In the genomic region with DNA sequence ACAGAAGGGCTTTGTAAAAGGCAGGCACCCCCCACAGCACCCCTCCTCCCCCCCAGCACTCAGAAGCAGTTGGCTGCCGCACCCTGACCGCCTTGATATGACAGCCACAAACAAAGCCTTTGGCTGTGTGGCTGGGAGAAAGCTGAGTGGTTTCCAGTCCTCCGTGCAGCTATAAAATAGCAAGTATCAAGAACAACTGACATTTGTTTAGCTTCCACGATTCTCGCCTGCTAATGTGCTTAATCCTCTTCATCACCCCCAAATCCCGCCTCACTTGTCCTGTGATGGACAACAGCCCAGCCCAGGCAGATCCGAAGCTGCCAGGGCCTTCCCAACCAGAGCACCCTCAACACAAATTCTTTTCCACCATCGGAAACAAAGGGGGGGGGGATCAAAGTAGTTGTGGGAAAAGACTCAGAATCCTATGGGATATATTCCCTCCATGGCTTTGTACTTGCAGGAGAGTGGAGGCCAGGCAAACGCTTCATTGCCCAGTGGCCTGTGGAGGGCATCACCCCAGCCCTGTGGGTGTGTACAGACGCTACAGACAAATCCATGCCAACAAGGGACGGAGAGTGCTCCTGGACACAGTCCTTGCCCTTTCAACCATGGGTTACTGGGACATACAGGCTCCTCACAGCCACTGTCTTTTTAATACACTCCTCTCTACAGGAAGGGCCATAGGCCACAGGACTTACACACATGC, we compare ENCODE assay signal across 10 mouse cellular contexts. TPM values are rescaled to one million over a fixed set of nuclear protein-coding genes. Genes with fewer than 3 reads are reported as not detected.
DNase-seq lines count a peak whose midpoint lies in the region; ATAC-seq lines count a peak whose summit lies in the region.
"Had no signal": no experiment of that assay in that cellular context is flagged by ENCODE, and none has a peak within 500 bp of the region (broad histone marks: within the 10 kb centered on the region; RNA-seq: fewer than 3 reads in every experiment).

No protein-coding gene starts in this region.

- H3K27ac ChIP-seq in forebrain, embryonic 15.5 days (replicated peaks), result peak overlapping the region; percentile 56
- H3K27ac ChIP-seq: lung, embryonic 15.5 days had no signal

- no peak overlapping the region for H3K4me2 ChIP-seq in forebrain, embryonic 15.5 days (replicated peaks)
- H3K4me2 ChIP-seq: lung, embryonic 15.5 days had no signal

- no peak overlapping the region for H3K4me3 ChIP-seq in forebrain, embryonic 15.5 days
- H3K4me3 ChIP-seq: lung, embryonic 15.5 days had no signal

- H3K4me1 ChIP-seq in forebrain, embryonic 15.5 days, result peaks cover 21% of the 10 kb centered on the region

- H3K9ac ChIP-seq in forebrain, embryonic 15.5 days (replicated peaks), result no peak overlapping the region
- H3K9ac ChIP-seq: lung, embryonic 15.5 days had no signal

- peak; percentile 82 for ATAC-seq in forebrain, embryonic 15.5 days (replicated peaks)
- ATAC-seq in granulocyte monocyte progenitor cell, adult 5-6 weeks (replicated peaks; ENCODE audit: poor library complexity, severe bottlenecking), result no peak

- DNase-seq in layer of hippocampus, adult 8-10 months (ENCODE audit: low spot score in 2 of 2), result peak; percentile 13 to 16
- no peak for DNase-seq in layer of hippocampus, postnatal 25 days (ENCODE audit: extremely low spot score in 1 of 2, low spot score in 1 of 2)
- peak; percentile 42 for DNase-seq in liver
- peak; percentile 26 for DNase-seq in retina, embryonic 14.5 days (ENCODE audit: low spot score)
- no peak for DNase-seq in adrenal gland, adult (ENCODE audit: inconsistent age in 2 of 2, low spot score in 1 of 2)
- no peak for DNase-seq in heart, postnatal 10 days
- DNase-seq: cerebellum, adult 11 months had no signal

- no peaks in the 10 kb centered on the region for H3K27me3 ChIP-seq in forebrain, embryonic 15.5 days
- H3K27me3 ChIP-seq: lung, embryonic 15.5 days had no signal

- H3K9me3 ChIP-seq in forebrain, embryonic 15.5 days, result no peaks in the 10 kb centered on the region
- H3K9me3 ChIP-seq: lung, embryonic 15.5 days had no signal

- no peaks in the 10 kb centered on the region for H3K36me3 ChIP-seq in forebrain, embryonic 15.5 days
- H3K36me3 ChIP-seq: lung, embryonic 15.5 days had no signal

- 13% methylated on average over 11 of the region's 11 CpGs for WGBS in forebrain, embryonic 15.5 days

- intact Hi-C loops in heart, postnatal 10 days (cut with DNase I), result no loop called here

RNA-seq across cellular contexts. Expression of a gene that starts 47.3 kb away (rescaled TPM):
- total RNA-seq in layer of hippocampus, adult 8-10 months (2022), result 1 to 10 TPM in 2 of 4 experiments, under 1 TPM in 2; 0.45 to 1.6 (median 0.90) TPM
- under 1 TPM; 0.47 to 0.49 TPM for total RNA-seq in layer of hippocampus, postnatal 25 days (2021)
- 4.3 and 4.4 TPM in 2 replicates for polyA plus RNA-seq in forebrain, embryonic 15.5 days (2015; fragmentation: Nextera tagmentation; extraction: Ambion mirVana)
- total RNA-seq in heart, postnatal 10 days (2021), result 1 to 10 TPM in 1 of 2 experiments, under 1 TPM in 1; 0.93 to 1.4 TPM
- 0.52 TPM in 1 of 2 replicates, not detected in the other for total RNA-seq in granulocyte monocyte progenitor cell, adult 5-6 weeks (2014; fragmentation: Nextera tagmentation)
- 0.36 and 0.52 TPM in 2 replicates for total RNA-seq in granulocyte monocyte progenitor cell, adult 5-6 weeks (2017)

Comparison
In these comparisons a context has a peak if more than half of its experiments do, and no peak if none do; other contexts are left out.
1. DNase-seq: peak in layer of hippocampus, adult 8-10 months (2 of 2), liver (single experiment) and retina, embryonic 14.5 days (single experiment); none in layer of hippocampus, postnatal 25 days (0 of 2), adrenal gland, adult (0 of 2) and heart, postnatal 10 days (0 of 2).